Mouse (Mus musculus): ENCODE results near the gene Pgm3. TPM values are rescaled to one million over a fixed set of nuclear protein-coding genes. Genes with fewer than 3 reads are reported as not detected.
A peak's percentile ranks its signal among the peaks of the same experiment; 100 is the strongest.
"Not testable (repeated sequence)": the region's sequence is repeated elsewhere in the genome, so short reads cannot be mapped to it uniquely, and the experiment has no call there.

Gene Pgm3
- polyA plus RNA-seq (2015; fragmentation: Nextera tagmentation; extraction: Ambion mirVana), result 34.0 and 36.9 TPM in 2 replicates

- peak; percentile 97 for ATAC-seq (ENCODE audit: insufficient read depth, low FRiP score)
- Histone ChIP-seq H3K27ac (ENCODE audit: low read length) (peak within 1 kb of the TSS; percentile 88), H3K27me3 (ENCODE audit: control insufficient read depth, insufficient read depth, low read length) (no peaks in the 10 kb centered on the region), H3K9ac (ENCODE audit: low read length) (peak within 1 kb of the TSS; percentile 89), H3K4me3 (replicated peaks; ENCODE audit: low read length) (peak within 1 kb of the TSS; percentile 89), H3K9me3 (replicated peaks; ENCODE audit: control insufficient read depth, low read length) (no peaks in the 10 kb centered on the region), H3K36me3 (ENCODE audit: control insufficient read depth, insufficient read depth, low read length) (peaks cover 3% of the 10 kb centered on the region), H3K4me1 (ENCODE audit: control insufficient read depth, insufficient read depth, low read length) (peaks cover 19% of the 10 kb centered on the region), H3K4me2 (ENCODE audit: low read depth, low read length) (peak within 1 kb of the TSS; percentile 100)
- WGBS, result under 1% methylated on average over 59 of the region's 59 CpGs
These were observed at the start of gene Pgm3, which contains the start of gene Rwdd2a for GRCm38 (mm10) chr9:86571540-86572135. Gene Pgm3, minus strand, starts transcription at chr9:86571842. Gene Rwdd2a, plus strand, starts transcription at chr9:86571991.

DNA sequence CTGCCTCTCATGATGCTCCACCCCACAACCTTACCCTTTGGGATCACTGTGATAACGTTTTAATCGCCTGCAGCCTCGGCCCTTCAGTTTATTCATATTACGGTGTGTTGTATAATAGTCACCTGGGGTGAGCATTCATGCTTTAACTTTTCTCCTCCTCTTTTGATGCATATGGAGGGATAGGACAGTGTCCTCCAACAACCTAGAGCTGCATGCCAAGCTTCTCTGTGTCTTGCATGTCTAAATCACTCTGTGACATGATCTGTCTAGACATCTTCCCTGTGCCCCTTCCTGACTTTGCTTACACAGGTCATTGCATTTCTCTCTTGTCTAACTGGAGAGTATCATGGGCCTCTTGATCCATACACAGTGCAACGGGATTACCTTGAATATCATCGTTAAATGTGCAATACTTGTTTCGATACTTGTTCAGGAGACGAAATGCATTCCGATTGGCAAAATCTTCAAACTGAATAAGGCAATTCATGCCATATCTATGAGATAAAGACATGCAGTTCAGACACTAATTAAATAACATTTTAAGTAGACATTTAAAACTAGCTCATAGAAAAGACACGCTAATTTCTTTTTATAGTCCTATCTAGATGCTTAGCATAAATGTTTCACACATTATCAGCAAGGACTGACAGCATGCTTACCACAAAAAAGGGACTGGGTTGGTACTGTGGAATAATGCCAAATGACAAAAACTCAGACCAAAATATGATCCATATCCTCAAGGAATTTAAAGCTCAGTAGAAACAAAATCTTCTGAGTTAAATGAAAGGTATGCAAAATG is 47.9 kb upstream of the Pgm3 start:
- H3K4me3 ChIP-seq (replicated peaks; ENCODE audit: low read length), result no peak overlapping the region
- no peak overlapping the region for H3K4me2 ChIP-seq (ENCODE audit: low read depth, low read length)
- H3K27me3 ChIP-seq (ENCODE audit: control insufficient read depth, insufficient read depth, low read length), result no peaks in the 10 kb centered on the region
- no peak for ATAC-seq (ENCODE audit: insufficient read depth, low FRiP score)
- H3K4me1 ChIP-seq (ENCODE audit: control insufficient read depth, insufficient read depth, low read length), result no peaks in the 10 kb centered on the region
- 80% methylated on average over 10 of the region's 10 CpGs for WGBS
- no peaks in the 10 kb centered on the region for H3K9me3 ChIP-seq (replicated peaks; ENCODE audit: control insufficient read depth, low read length)
- H3K27ac ChIP-seq (ENCODE audit: low read length), result no peak overlapping the region
- no peaks in the 10 kb centered on the region for H3K36me3 ChIP-seq (ENCODE audit: control insufficient read depth, insufficient read depth, low read length)
- H3K9ac ChIP-seq (ENCODE audit: low read length), result no peak overlapping the region

DNA sequence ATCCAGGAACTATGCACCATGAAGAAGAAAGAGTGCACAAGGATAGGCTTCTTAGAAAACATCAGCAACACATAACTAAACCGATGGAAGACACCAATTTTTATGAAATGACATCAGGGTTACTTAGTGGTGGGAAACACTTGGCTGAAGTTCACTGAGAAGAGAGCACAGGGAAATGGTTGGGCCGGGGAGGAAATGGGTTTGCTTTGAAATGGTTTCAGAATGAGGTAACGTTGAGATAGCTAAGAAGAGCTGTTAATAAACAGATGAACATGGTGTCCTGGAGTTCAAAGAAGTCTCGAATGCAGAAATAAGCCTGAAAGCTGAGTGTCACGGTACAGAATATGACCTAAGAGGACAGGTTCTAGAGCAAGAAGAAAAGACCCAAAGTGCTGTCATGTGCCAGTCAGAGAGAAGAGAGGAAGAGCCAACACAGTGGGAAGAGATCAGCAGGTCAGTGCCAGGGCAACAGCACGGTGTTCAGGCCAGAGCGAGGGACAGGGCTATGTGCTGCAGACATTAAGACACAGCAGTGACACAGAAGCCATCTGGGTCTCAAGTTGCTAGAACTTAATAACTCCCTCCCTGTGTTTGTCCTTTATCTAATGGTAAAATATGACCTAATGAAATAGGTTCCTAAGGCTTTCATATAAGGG is 46.3 kb upstream of the Pgm3 start:
- Histone ChIP-seq H3K27me3 (ENCODE audit: control insufficient read depth, insufficient read depth, low read length) (no peaks in the 10 kb centered on the region), H3K9me3 (replicated peaks; ENCODE audit: control insufficient read depth, low read length) (no peaks in the 10 kb centered on the region), H3K9ac (ENCODE audit: low read length) (no peak overlapping the region), H3K36me3 (ENCODE audit: control insufficient read depth, insufficient read depth, low read length) (no peaks in the 10 kb centered on the region), H3K4me3 (replicated peaks; ENCODE audit: low read length) (no peak overlapping the region), H3K4me2 (ENCODE audit: low read depth, low read length) (no peak overlapping the region), H3K4me1 (ENCODE audit: control insufficient read depth, insufficient read depth, low read length) (no peaks in the 10 kb centered on the region), H3K27ac (ENCODE audit: low read length) (no peak overlapping the region)
- no peak for ATAC-seq (ENCODE audit: insufficient read depth, low FRiP score)
- WGBS, result 70% methylated on average over 7 of the region's 7 CpGs

DNA sequence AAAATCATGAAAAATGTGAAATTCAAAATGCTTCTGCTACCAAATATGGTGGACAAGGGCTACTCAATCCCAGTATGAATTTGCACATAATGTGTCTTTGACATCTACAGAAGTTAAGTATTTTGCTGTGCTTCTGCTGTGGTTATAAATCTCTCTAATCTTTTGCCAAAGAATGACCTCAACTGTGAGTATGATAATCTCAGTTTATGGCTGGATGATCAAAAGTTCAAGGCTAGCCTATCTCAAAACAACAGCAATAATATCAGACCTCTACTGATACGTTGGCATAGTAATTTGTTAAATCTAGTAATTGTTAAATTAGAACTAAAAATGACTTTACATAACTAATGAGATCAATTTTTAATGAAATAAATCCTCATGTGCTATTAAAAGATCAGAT is 44.1 kb upstream of the Pgm3 start:
- no peak overlapping the region for H3K9ac ChIP-seq (ENCODE audit: low read length)
- H3K27me3 ChIP-seq (ENCODE audit: control insufficient read depth, insufficient read depth, low read length), result no peaks in the 10 kb centered on the region
- no peaks in the 10 kb centered on the region for H3K36me3 ChIP-seq (ENCODE audit: control insufficient read depth, insufficient read depth, low read length)
- no peaks in the 10 kb centered on the region for H3K9me3 ChIP-seq (replicated peaks; ENCODE audit: control insufficient read depth, low read length)
- no peak overlapping the region for H3K4me2 ChIP-seq (ENCODE audit: low read depth, low read length)
- no peak overlapping the region for H3K4me3 ChIP-seq (replicated peaks; ENCODE audit: low read length)
- no peaks in the 10 kb centered on the region for H3K4me1 ChIP-seq (ENCODE audit: control insufficient read depth, insufficient read depth, low read length)
- H3K27ac ChIP-seq (ENCODE audit: low read length), result no peak overlapping the region
- no peak for ATAC-seq (ENCODE audit: insufficient read depth, low FRiP score)
- 77% methylated on average over 1 of the region's 1 CpGs for WGBS

- H3K9ac ChIP-seq (ENCODE audit: low read length), result no peak overlapping the region
- H3K27ac ChIP-seq (ENCODE audit: low read length), result no peak overlapping the region
- no peaks in the 10 kb centered on the region for H3K4me1 ChIP-seq (ENCODE audit: control insufficient read depth, insufficient read depth, low read length)
- no peak overlapping the region for H3K4me2 ChIP-seq (ENCODE audit: low read depth, low read length)
- ATAC-seq (ENCODE audit: insufficient read depth, low FRiP score), result no peak
- no peaks in the 10 kb centered on the region for H3K36me3 ChIP-seq (ENCODE audit: control insufficient read depth, insufficient read depth, low read length)
- no peaks in the 10 kb centered on the region for H3K27me3 ChIP-seq (ENCODE audit: control insufficient read depth, insufficient read depth, low read length)
- H3K9me3 ChIP-seq (replicated peaks; ENCODE audit: control insufficient read depth, low read length), result no peaks in the 10 kb centered on the region
- H3K4me3 ChIP-seq (replicated peaks; ENCODE audit: low read length), result no peak overlapping the region
- WGBS, result 89% methylated on average over 4 of the region's 4 CpGs
These were observed 40.4 kb upstream of the Pgm3 start for GRCm38 (mm10) chr9:86612091-86612490.

- no peaks in the 10 kb centered on the region for H3K27me3 ChIP-seq (ENCODE audit: control insufficient read depth, insufficient read depth, low read length)
- H3K4me3 ChIP-seq (replicated peaks; ENCODE audit: low read length), result no peak overlapping the region
- no peaks in the 10 kb centered on the region for H3K36me3 ChIP-seq (ENCODE audit: control insufficient read depth, insufficient read depth, low read length)
- H3K27ac ChIP-seq (ENCODE audit: low read length), result no peak overlapping the region
- WGBS, result 56% methylated on average over 6 of the region's 6 CpGs
- H3K4me1 ChIP-seq (ENCODE audit: control insufficient read depth, insufficient read depth, low read length), result no peaks in the 10 kb centered on the region
- ATAC-seq (ENCODE audit: insufficient read depth, low FRiP score), result no peak
- no peaks in the 10 kb centered on the region for H3K9me3 ChIP-seq (replicated peaks; ENCODE audit: control insufficient read depth, low read length)
- H3K4me2 ChIP-seq (ENCODE audit: low read depth, low read length), result no peak overlapping the region
- no peak overlapping the region for H3K9ac ChIP-seq (ENCODE audit: low read length)
These were observed 34.1 kb upstream of the Pgm3 start for GRCm38 (mm10) chr9:86605776-86606175.

DNA sequence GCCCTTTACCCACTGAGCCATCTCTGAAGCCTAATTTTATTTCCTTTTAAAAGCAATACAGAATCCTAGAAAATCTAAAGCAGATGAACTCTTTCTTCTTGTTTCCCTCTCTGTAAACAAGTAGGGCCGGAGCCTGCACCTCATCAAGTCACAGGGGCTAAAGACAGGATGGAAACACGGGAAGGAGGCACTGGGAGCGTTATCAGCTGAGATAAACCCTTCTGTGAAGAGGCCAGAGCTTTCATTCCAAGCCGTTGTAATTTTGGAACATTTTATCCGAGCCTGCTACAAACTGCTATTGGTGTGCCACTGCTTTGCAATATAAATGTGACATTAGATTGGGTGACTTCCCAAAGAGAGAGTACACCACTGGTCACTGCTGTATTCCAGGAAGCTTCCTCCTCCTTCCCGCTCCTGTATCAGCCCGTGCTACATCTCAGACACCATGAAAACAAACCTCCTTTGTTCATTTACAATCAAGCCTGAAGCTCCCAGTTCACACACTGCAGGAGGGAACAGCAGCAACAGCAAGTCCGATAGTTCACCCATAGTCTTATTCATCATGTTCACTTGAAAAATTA is 28.2 kb upstream of the Pgm3 start:
- Histone ChIP-seq H3K27me3 (ENCODE audit: control insufficient read depth, insufficient read depth, low read length) (no peaks in the 10 kb centered on the region), H3K36me3 (ENCODE audit: control insufficient read depth, insufficient read depth, low read length) (no peaks in the 10 kb centered on the region), H3K4me2 (ENCODE audit: low read depth, low read length) (no peak overlapping the region), H3K4me3 (replicated peaks; ENCODE audit: low read length) (no peak overlapping the region), H3K4me1 (ENCODE audit: control insufficient read depth, insufficient read depth, low read length) (no peaks in the 10 kb centered on the region), H3K27ac (ENCODE audit: low read length) (no peak overlapping the region), H3K9ac (ENCODE audit: low read length) (no peak overlapping the region), H3K9me3 (replicated peaks; ENCODE audit: control insufficient read depth, low read length) (no peaks in the 10 kb centered on the region)
- 36% methylated on average over 8 of the region's 8 CpGs for WGBS
- no peak for ATAC-seq (ENCODE audit: insufficient read depth, low FRiP score)

DNA sequence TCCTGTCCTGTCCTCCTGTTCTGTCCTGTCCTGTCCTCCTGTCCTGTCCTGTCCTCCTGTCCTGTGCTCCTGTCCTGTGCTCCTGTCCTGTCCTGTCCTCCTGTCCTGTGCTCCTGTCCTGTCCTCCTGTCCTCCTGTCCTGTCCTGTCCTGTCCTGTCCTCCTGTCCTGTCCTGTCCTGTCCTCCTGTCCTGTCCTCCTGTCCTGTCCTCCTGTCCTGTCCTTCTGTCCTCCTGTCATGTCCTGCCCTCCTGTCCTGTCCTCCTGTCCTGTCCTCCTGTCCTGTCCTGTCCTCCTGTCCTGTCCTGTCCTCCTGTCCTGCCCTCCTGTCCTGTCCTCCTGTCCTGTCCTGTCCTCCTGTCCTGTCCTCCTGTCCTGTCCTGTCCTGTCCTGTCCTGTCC is 25.3 kb upstream of the Pgm3 start:
- ATAC-seq (ENCODE audit: insufficient read depth, low FRiP score), result not testable (repeated sequence)

GRCm38 (mm10) chr9:86594357-86594767 is 22.7 kb upstream of the Pgm3 start:
- not testable (repeated sequence) for H3K9me3 ChIP-seq (replicated peaks; ENCODE audit: control insufficient read depth, low read length); H3K36me3 ChIP-seq (ENCODE audit: control insufficient read depth, insufficient read depth, low read length); H3K27ac ChIP-seq (ENCODE audit: low read length); H3K27me3 ChIP-seq (ENCODE audit: control insufficient read depth, insufficient read depth, low read length); H3K4me2 ChIP-seq (ENCODE audit: low read depth, low read length); ATAC-seq (ENCODE audit: insufficient read depth, low FRiP score); H3K4me3 ChIP-seq (replicated peaks; ENCODE audit: low read length); H3K4me1 ChIP-seq (ENCODE audit: control insufficient read depth, insufficient read depth, low read length); H3K9ac ChIP-seq (ENCODE audit: low read length)
- 52% methylated on average over 9 of the region's 10 CpGs for WGBS

More for the DNA sequence above, 25.3 kb upstream of the Pgm3 start:
- not testable (repeated sequence) for H3K4me1 ChIP-seq (ENCODE audit: control insufficient read depth, insufficient read depth, low read length); H3K27ac ChIP-seq (ENCODE audit: low read length); H3K9ac ChIP-seq (ENCODE audit: low read length); H3K9me3 ChIP-seq (replicated peaks; ENCODE audit: control insufficient read depth, low read length); H3K4me2 ChIP-seq (ENCODE audit: low read depth, low read length); H3K27me3 ChIP-seq (ENCODE audit: control insufficient read depth, insufficient read depth, low read length); H3K4me3 ChIP-seq (replicated peaks; ENCODE audit: low read length); H3K36me3 ChIP-seq (ENCODE audit: control insufficient read depth, insufficient read depth, low read length)
